Mouse (Mus musculus) CH12.LX (cell line): Measurements from ENCODE around the gene Cys1.

Experiments
- CHD1 ChIP-seq: IDR thresholded peaks from 2 replicates; pipeline ENCODE4 v1.6.1; 2012; ENCODE audit warnings: low read depth, low read length, improper control_type of control experiment, inconsistent platforms
- CTCF ChIP-seq, 2 experiments: IDR thresholded peaks in 1 of 2; conservative IDR thresholded peaks in 1 of 2; 2 replicates each; pipeline ENCODE4 v1.5.1; 2011 to 2012; ENCODE audit warnings: low read depth in 2 of 2, low read length in 2 of 2, improper control_type of control experiment in 1 of 2, inconsistent platforms in 1 of 2, mild to moderate bottlenecking in 1 of 2, moderate library complexity in 1 of 2
- E2F4 ChIP-seq: IDR thresholded peaks from 2 replicates; pipeline ENCODE4 v1.6.1; 2011; ENCODE audit warnings: low read depth, low read length, improper control_type of control experiment; ENCODE audit not compliant: insufficient replicate concordance
- HCFC1 ChIP-seq: IDR thresholded peaks from 2 replicates; pipeline ENCODE4 v1.6.1; 2012; ENCODE audit warnings: low read depth, mild to moderate bottlenecking, inconsistent platforms, low read length, improper control_type of control experiment
- JUND ChIP-seq: conservative IDR thresholded peaks from 2 replicates; pipeline ENCODE4 v1.6.1; 2011; ENCODE audit warnings: low read depth, low read length, improper control_type of control experiment
- MAFK ChIP-seq: IDR thresholded peaks from 2 replicates; pipeline ENCODE4 v1.6.1; 2011; ENCODE audit warnings: low read length, improper control_type of control experiment; ENCODE audit not compliant: insufficient replicate concordance
- POLR2A ChIP-seq: IDR thresholded peaks from 2 replicates; pipeline ENCODE4 v1.6.1; 2011; ENCODE audit warnings: low read depth, mild to moderate bottlenecking, improper control_type of control experiment, low read length
- TBP ChIP-seq: conservative IDR thresholded peaks from 2 replicates; pipeline ENCODE4 v1.6.1; 2011; ENCODE audit warnings: low read depth, low read length, improper control_type of control experiment
- USF1 ChIP-seq: IDR thresholded peaks from 2 replicates; pipeline ENCODE4 v1.6.1; 2014; ENCODE audit warnings: low read depth, mild to moderate bottlenecking, inconsistent platforms, low read length, improper control_type of control experiment

DNA sequence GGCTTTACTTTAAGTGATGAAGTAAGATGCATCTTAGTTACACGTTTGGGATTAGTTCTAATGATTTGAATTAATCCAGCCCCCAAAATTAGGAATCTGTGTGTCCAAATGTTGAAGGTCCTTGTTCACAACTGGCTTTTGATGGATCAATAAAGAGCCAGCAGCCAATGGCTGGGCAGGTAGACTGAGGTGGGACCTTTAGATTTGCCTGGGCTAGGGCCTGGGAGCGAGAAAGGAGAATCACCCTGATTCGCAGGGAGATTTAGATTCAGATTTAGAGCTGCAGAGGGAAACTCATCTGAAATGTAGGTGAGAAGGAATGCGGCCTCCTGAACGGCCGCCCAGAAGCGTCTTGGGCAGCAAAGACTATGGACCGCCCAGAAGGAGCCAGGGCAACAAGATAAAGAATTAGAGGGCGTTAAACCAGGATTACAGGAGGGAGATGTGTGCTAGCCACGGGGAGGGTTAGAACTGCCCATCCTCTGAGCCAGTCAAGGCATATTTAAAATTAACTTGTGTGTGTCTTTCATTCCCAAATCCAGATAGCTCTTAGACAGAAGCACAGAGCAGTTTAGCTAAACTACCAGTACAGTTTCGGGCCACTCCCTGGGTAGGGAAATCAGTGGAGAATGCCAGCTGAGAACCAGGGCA is 5.2 kb upstream of the Cys1 start:
- no peak for TF ChIP-seq CTCF (conservative IDR thresholded peaks at IDR 0.05 in 1 of 2, IDR thresholded peaks at IDR 0.05 in 1 of 2; ENCODE audit: low read depth in 2 of 2, low read length in 2 of 2)
- no peak for TF ChIP-seq TBP
- no peak for TF ChIP-seq USF1
- no peak for TF ChIP-seq POLR2A
- no peak for TF ChIP-seq MAFK
- no peak for TF ChIP-seq E2F4
- no peak for TF ChIP-seq CHD1
- no peak for TF ChIP-seq JUND
- no peak for TF ChIP-seq HCFC1
